Mouse (Mus musculus) spleen, postnatal 36 days (tissue): Measurements from ENCODE around the gene Sall1.

Source experiments
- DNase-seq, 2 experiments: peaks; one replicate each; pipeline ENCODE4 v3.0.0; 2022; ENCODE audit warnings: low spot score in 2 of 2, mixed read lengths in 1 of 2

Sall1 gene

GRCm38 (mm10) chr8:89038920-89039319, 5.0 kb downstream of the Sall1 start:
- no peak for DNase-seq

- DNase-seq: no peak
Observed at GRCm38 (mm10) chr8:89037536-89038236, 6.3 kb downstream of the Sall1 start.

DNA sequence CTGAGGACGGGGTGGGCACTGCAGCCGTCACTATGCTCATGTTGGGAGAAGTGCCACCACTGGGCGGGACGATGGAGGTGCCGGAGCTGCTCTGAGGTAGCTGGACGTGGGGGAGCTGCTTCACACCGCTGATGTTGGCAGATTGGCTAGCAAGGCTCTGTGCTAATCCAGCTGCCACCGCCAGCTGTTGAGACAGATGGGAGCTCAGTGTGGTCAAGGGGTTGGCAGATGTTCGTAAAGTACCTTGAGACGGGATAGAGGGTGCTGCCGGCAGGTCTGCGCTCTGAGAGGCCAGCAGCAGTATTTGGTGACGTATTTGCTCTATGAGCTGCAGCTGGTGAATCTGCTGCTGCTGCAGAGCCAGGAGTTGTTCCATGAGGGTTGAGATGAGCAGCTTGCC, 11.6 kb downstream of the Sall1 start:
- DNase-seq: no peak

DNA sequence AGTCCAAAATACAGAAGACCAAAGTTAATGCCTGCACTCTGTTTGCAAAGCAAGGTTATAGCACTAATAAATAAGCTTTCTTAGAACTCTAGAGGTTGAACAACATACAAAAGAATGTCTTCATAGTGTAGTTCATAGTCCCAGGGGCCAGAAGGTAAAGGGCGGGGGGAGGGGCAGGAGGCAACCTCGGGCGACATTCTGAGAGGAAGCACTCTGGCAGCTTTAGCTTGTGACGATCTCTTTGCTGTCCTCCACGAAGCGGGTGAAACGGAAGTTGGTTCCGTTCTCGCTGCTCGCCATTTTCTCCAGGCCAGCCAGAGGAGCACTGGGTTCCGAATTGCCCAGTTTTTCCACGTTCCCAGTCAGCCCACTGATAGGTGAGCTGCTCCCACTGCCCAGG, 15.8 kb downstream of the Sall1 start:
- no peak for DNase-seq

DNA sequence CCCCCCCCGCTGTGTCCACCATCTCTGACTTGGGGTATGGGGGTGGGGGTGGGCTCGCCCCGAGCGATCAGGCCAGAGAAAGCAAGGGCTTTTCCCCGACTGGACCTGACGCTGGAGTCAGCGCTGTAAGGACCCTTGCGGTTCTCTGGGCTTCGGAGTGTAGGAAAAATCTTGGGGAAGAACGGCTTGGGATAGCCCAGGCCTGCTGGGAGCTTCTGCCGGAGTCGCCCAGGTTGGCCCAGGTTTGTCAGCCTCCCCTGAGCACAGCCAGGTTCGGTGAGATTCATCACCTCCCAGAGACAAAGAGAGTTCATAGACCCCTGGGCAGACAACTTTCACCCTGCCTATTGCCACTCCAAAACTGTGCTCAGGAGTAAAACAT, 17.8 kb downstream of the Sall1 start:
- DNase-seq: no peak

GRCm38 (mm10) chr8:89025281-89026138, 18.5 kb downstream of the Sall1 start:
- no peak for DNase-seq

GRCm38 (mm10) chr8:89024796-89025195, 19.2 kb downstream of the Sall1 start:
- DNase-seq: no peak

DNA sequence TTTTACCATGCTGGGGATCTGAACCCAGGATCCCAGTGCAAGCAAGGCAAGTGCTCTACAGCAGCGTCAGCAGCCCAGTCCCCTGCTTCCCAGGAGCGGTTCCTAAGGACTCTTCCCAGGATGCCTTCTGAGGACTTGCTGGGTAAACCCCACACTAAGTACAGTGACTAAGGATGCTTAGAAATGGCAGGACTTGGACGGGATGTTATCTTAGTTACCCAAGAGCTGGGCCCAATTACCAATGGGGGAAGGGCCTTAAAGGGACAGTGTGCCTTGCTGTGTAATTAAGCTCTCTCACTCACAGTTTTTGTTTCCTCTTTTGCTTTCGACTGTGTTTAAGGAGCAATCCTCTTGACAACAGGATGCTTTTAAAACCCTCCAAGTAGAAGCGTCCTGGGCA, 22.8 kb downstream of the Sall1 start:
- DNase-seq: no peak

DNA sequence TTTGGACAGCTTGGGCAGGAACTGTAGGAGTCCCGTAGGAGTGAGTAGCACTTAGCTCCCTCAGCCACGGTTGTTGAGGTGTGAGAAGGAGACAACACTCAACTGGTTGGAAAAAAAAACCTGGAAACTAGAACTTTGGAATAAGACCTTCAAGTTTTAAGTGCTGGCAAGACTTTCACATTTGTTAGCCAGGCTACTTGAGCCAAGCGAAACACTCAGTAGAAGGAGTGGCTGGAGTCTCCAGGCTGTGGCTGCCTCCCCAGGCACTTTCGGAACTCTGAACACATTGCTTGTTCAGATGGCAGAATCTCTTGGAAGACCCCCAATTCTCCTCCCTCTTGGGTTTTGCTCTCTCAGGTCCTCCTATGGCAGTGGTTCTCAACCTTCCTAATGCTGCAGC, 26.1 kb downstream of the Sall1 start:
- no peak for DNase-seq

DNA sequence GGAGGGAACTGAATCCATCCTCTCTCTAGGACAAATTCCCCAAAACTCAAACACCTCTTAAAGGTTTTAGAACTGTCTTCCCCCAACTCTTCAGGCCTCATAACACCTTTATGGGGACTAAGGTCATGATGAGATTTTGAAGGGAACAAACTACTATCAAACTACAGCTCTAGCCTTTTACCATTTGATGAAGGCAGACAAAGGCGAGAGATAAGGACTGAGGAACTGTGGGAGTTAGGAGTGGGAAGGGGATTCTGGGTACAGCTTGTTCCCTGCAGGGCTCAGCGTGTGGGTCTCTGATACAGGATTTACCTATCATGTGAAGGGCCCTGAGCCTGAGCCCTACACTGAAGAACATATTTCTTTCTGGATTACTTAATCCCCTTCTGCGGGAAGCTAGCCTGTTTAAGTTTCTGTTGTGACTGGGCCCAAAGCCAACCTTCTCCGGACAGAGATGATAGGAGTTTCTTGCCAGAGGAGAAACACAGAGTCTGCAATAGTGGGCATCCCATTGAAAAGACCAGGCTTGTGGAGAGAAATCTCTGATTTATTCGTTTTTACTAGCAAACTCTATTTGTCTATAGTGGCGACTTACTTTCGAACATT, 27.4 kb downstream of the Sall1 start:
- no peak for DNase-seq

DNA sequence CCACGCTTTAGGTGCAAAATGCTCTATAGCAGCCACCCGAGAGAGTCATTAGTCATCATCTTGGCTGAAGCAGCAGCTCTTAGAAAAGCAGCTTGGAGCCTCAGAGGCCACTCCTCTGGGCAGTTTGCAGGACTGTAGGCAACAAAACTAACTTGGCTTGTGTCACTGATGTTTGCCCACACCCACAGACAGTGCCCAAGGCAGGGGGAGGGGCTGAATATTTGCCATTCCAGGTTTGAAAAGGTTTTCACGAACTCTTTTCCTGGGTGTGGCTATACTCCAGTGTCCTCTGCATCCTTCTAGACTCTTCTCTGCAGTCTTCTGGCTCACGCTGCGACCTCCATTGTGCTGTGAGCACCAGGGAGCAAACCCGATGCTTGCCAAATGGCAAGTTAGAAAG, 28.4 kb downstream of the Sall1 start:
- DNase-seq: no peak

- DNase-seq: no peak
Observed at GRCm38 (mm10) chr8:89012853-89013534, 31.0 kb downstream of the Sall1 start.

GRCm38 (mm10) chr8:89012024-89012712, 31.8 kb downstream of the Sall1 start:
- DNase-seq: no peak

DNA sequence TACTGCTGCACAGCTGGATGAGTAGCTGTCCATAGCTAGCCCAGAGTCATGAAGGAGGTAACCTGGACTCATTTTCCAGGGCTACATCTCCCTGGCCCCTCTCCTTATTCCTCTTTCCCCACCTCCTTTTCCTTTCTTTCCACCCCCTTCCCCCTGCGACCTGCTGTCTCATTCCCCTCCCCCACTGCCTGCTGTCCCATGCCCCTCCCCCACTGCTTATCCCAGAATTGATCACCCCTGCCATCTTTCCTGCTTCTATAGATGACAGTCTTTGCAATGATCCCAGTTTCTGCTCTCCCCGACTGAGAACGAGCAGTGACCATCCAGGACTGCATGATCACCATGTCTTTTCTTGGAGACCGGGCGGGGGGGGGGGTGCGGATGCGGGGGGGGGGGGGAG, 35.2 kb downstream of the Sall1 start:
- no peak for DNase-seq

- DNase-seq: no peak
Observed at GRCm38 (mm10) chr8:89007114-89007513, 36.8 kb downstream of the Sall1 start.

DNA sequence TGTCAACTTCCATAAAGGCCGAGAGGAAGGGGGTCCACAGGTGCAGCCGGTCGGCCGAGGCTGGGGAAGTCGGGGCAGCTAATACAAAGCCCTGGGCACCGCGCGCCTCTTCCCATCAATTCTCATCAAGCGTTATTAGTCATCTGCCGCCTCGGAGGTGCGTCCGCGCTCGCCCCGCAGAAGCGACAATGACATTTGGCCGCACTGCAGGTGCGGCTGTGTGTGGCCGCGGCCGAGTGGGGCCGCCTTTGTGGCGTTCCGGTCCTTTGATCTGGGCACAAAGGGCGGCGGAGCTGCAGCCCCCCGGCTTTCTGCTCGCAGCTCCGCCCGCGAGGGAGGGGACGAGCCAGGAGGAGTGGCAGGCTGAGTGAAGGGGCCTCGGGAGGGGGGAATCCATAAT, 37.5 kb downstream of the Sall1 start:
- no peak for DNase-seq

DNA sequence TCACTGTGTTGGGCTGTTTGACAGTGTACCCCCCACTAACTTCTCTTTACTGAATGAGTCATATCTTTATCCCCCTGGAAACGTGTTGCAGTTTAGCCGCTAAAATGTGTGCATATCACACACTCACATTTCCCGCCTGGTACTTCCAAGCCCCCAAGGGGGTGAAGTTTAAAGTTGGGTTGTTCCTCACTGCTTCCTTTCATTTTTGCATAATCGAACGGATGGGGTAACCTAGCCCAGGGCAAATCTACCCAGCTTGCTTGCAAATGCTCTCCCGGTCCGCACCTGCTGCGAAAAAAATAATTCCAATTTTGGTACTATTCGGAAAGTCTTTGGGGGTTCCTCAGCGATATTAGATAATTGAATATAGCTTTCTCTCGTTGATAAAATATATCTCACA, 38.2 kb downstream of the Sall1 start:
- DNase-seq: no peak

- no peak for DNase-seq
Observed at GRCm38 (mm10) chr8:89004041-89004440, 39.9 kb downstream of the Sall1 start.

GRCm38 (mm10) chr8:89003336-89003896, 40.5 kb downstream of the Sall1 start:
- no peak for DNase-seq

DNA sequence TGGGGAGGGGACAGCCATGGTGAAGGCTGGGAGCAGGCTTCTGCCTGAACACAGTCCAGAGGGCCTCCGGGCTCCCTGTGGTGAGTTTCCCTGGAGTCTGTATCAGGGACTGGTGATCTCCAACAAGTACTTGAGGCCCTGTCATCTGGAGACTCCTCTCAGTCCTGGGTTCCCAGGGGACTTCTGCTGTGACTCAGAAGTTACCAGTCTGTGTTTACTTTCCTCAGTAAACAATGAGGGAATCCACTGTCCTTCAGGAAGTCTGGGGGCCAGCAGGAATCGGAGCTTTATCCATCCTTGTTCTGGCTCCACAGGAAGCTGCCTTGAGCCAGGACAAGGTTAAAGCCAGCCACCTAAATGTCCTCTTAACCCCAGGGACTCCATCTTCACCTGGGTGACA, 41.8 kb downstream of the Sall1 start:
- DNase-seq: no peak

DNA sequence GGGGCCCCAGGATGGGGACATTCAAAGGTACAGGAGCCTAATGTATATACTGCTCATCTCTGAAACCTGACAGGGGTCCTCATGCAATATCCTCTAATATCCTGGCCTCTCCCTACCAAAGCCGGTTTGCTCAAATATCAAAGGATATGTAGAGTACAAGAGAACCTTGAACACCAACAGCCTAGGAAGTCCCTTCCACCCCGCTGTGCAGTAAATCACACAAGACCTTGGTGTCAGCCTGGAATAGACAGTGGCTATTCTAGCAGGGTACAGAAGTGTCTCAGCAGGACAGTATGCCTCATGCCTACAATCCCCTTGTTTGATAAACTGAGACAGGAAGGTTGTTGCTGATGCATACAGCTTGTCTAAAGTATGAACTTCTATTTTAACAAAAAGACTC, 46.7 kb downstream of the Sall1 start:
- no peak for DNase-seq
